Mouse (Mus musculus): ENCODE measurements at regions not wholly inside any gene's neighbourhood (a gene's known extent, or its start where the extent isn't known, plus 50 kb on each side); places are given as distances from the start of the nearest gene placed in this dataset.

GRCm38 (mm10) chr2:71685239-71685638 lies 60.2 kb upstream of the Itga6 start:
- DNase-seq (ENCODE audit: low spot score in 2 of 2): no peak

DNA sequence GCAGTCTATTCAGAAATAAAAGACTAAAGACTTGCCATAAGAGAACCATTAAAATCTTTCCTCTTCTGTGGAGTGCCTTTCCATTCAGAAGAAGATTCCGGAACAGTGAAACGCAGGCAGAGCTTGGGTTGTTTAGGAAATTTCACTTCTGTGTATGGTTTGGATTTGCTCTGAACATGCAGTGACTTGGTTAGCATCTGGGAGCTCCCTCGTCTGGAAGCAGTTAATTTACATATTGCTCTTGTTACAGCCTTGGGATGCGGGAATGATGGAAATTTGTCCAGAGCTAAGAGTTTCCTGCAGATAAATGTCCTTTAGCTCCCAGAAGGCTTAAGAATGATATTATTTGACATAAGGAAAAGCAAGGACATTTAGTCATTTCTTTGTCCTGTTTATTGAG lies 56.4 kb upstream of the Itga6 start:
- DNase-seq (ENCODE audit: low spot score in 2 of 2): no peak

DNA sequence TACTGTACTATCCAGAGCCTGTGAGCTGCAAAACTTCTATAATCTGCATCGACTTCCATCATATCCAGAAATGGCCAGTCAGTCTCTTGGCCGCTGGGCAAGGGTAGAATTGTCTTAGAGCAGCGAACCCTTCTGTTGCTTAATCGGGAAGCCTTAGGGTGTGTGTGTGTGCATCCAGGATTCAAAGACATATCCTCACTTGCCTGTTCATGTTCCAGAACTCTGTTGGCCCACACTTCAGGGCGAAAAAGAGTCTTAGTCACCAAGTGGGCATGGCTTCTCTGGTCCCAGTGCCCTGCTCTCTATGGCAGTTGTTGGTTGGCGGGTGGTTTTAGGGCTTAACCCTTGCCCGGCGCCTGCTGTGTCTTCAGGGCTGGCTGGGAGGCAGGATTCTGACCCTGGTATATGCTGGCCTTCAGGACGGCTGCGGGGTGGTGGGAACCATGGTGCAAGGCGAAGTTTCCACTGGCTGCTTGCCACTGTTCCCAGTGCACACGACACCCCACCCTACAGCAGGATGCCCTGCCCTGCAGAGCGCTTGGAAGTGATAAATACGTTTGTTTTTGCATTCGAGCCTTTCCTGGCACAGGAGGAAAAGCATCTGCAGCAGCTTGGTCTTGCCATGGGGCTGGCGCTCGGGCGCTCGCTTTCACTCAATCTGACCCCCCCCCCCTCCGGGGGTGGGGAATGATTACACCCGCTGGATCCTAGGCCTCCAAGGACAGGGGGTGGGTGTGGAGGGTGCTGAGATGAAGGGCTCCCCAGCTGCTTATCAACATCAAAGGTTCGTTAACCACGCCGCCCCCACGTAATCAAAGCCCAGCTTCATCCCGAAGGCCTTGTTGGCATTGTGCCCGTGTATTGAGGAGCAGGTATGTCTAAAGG lies 54.9 kb upstream of the Itga6 start:
- peak in 1 of 2 experiments; percentile 28 for DNase-seq (ENCODE audit: low spot score in 2 of 2)

- DNase-seq (ENCODE audit: low spot score in 2 of 2): peak in 1 of 2 experiments; percentile 44
Measured at GRCm38 (mm10) chr2:71694758-71695310, 50.6 kb upstream of the Itga6 start.
